Mouse (Mus musculus): ENCODE measurements around the gene Stt3b. TPM values are rescaled to one million over a fixed set of nuclear protein-coding genes. Genes with fewer than 3 reads are reported as not detected.
A peak's percentile ranks its signal among the peaks of the same experiment; 100 is the strongest.

Stt3b gene
- polyA plus RNA-seq, 1 experiment from 2014 or later, result 134 TPM

- no peaks in the 10 kb centered on the region for H3K27me3 ChIP-seq
- ChIA-PET POLR2A (interaction anchor here (0.6 to 0.8 kb wide), 2 partner anchors 8 to 190 kb away, joined by 3 to 5 read pairs; no protein-coding TSS in a partner anchor), CTCF (no interaction called here)
- TF ChIP-seq CTCF (IDR thresholded peaks at IDR 0.05), result no peak
- in situ Hi-C loops (cut with MboI; ENCODE audit: low pct_unique_long_range_greater_than_20kb), result no loop called here
- no peak for DNase-seq (ENCODE audit: low read depth, low spot score)
- ATAC-seq, result no peak
These were observed 76.5 kb downstream of the Stt3b start for GRCm38 (mm10) chr9:115233721-115234120.

GRCm38 (mm10) chr9:115231476-115231875, 78.7 kb downstream of the Stt3b start:
- ATAC-seq (no peak), DNase-seq (ENCODE audit: low read depth, low spot score) (no peak)
- CTCF ChIA-PET, result no interaction called here
- in situ Hi-C loops (cut with MboI; ENCODE audit: low pct_unique_long_range_greater_than_20kb), result no loop called here
- no peaks in the 10 kb centered on the region for H3K27me3 ChIP-seq
- POLR2A ChIA-PET, result no interaction called here
- no peak for TF ChIP-seq CTCF (IDR thresholded peaks at IDR 0.05)

- POLR2A ChIA-PET, result no interaction called here
- no peak for DNase-seq (ENCODE audit: low read depth, low spot score)
- TF ChIP-seq CTCF (IDR thresholded peaks at IDR 0.05), result no peak
- ATAC-seq, result no peak
- H3K27me3 ChIP-seq, result no peaks in the 10 kb centered on the region
- in situ Hi-C loops (cut with MboI; ENCODE audit: low pct_unique_long_range_greater_than_20kb), result no loop called here
- CTCF ChIA-PET, result no interaction called here
These were observed 80.1 kb downstream of the Stt3b start for GRCm38 (mm10) chr9:115230141-115230540.

GRCm38 (mm10) chr9:115229676-115230075, 80.5 kb downstream of the Stt3b start:
- ChIA-PET POLR2A (no interaction called here), CTCF (no interaction called here)
- no peak for DNase-seq (ENCODE audit: low read depth, low spot score)
- ATAC-seq, result no peak
- no peaks in the 10 kb centered on the region for H3K27me3 ChIP-seq
- in situ Hi-C loops (cut with MboI; ENCODE audit: low pct_unique_long_range_greater_than_20kb), result no loop called here
- TF ChIP-seq CTCF (IDR thresholded peaks at IDR 0.05), result no peak

GRCm38 (mm10) chr9:115229145-115229544, 81.1 kb downstream of the Stt3b start:
- POLR2A ChIA-PET, result no interaction called here
- H3K27me3 ChIP-seq, result no peaks in the 10 kb centered on the region
- no peak for TF ChIP-seq CTCF (IDR thresholded peaks at IDR 0.05)
- in situ Hi-C loops (cut with MboI; ENCODE audit: low pct_unique_long_range_greater_than_20kb), result no loop called here
- DNase-seq (ENCODE audit: low read depth, low spot score), result no peak
- CTCF ChIA-PET, result no interaction called here
- ATAC-seq, result no peak

GRCm38 (mm10) chr9:115224744-115225354, 85.4 kb downstream of the Stt3b start:
- in situ Hi-C loops (cut with MboI; ENCODE audit: low pct_unique_long_range_greater_than_20kb), result no loop called here
- H3K27me3 ChIP-seq, result no peaks in the 10 kb centered on the region
- ChIA-PET CTCF (no interaction called here), POLR2A (interaction anchor here (0.6 to 1.2 kb wide), 3 partner anchors 9 to 103 kb away, joined by 3 read pairs; no protein-coding TSS in a partner anchor)
- ATAC-seq (no peak), DNase-seq (ENCODE audit: low read depth, low spot score) (no peak)
- TF ChIP-seq CTCF (IDR thresholded peaks at IDR 0.05), result no peak

GRCm38 (mm10) chr9:115221265-115221664, 89.0 kb downstream of the Stt3b start:
- no peak for DNase-seq (ENCODE audit: low read depth, low spot score)
- H3K27me3 ChIP-seq, result no peaks in the 10 kb centered on the region
- ATAC-seq, result no peak
- ChIA-PET CTCF (no interaction called here), POLR2A (no interaction called here)
- in situ Hi-C loops (cut with MboI; ENCODE audit: low pct_unique_long_range_greater_than_20kb), result no loop called here
- no peak for TF ChIP-seq CTCF (IDR thresholded peaks at IDR 0.05)

- ATAC-seq (peak; percentile 33), DNase-seq (ENCODE audit: low read depth, low spot score) (no peak)
- no peaks in the 10 kb centered on the region for H3K27me3 ChIP-seq
- CTCF ChIA-PET, result no interaction called here
- in situ Hi-C loops (cut with MboI; ENCODE audit: low pct_unique_long_range_greater_than_20kb), result no loop called here
- POLR2A ChIA-PET, result no interaction called here
- TF ChIP-seq CTCF (IDR thresholded peaks at IDR 0.05), result no peak
These were observed 89.8 kb downstream of the Stt3b start for GRCm38 (mm10) chr9:115220466-115220865.

- no peak for DNase-seq (ENCODE audit: low read depth, low spot score)
These were observed 92.2 kb downstream of the Stt3b start for GRCm38 (mm10) chr9:115217984-115218383.

GRCm38 (mm10) chr9:115215830-115216701, 94.2 kb downstream of the Stt3b start:
- DNase-seq (ENCODE audit: low read depth, low spot score) (no peak), ATAC-seq (peak; percentile 28)
- ChIA-PET POLR2A (no interaction called here), CTCF (no interaction called here)
- in situ Hi-C loops (cut with MboI; ENCODE audit: low pct_unique_long_range_greater_than_20kb), result no loop called here
- H3K27me3 ChIP-seq, result no peaks in the 10 kb centered on the region
- TF ChIP-seq CTCF (IDR thresholded peaks at IDR 0.05), result no peak

More at GRCm38 (mm10) chr9:115217984-115218383, 92.2 kb downstream of the Stt3b start:
- ATAC-seq, result no peak
- H3K27me3 ChIP-seq, result no peaks in the 10 kb centered on the region
- in situ Hi-C loops (cut with MboI; ENCODE audit: low pct_unique_long_range_greater_than_20kb), result no loop called here
- TF ChIP-seq CTCF (IDR thresholded peaks at IDR 0.05), result no peak
- CTCF ChIA-PET, result no interaction called here
- POLR2A ChIA-PET, result no interaction called here

Data from Patski (cell line).